Mouse (Mus musculus) bone marrow macrophage, adult 2 months (primary cell): ENCODE results near the gene Selenow.

Experiments used
- CTCF ChIP-seq: IDR thresholded peaks from 2 replicates; pipeline ENCODE4 v1.5.1; 2012; ENCODE audit warnings: low read depth, mild to moderate bottlenecking, low read length, moderate library complexity
- POLR2A ChIP-seq: IDR thresholded peaks from 2 replicates; pipeline ENCODE4 v1.6.1; 2012; ENCODE audit warnings: mild to moderate bottlenecking, low read depth, low read length, borderline replicate concordance

- TF ChIP-seq CTCF, result no peak
- no peak for TF ChIP-seq POLR2A
These were observed 25.6 kb upstream of the Selenow start for GRCm38 (mm10) chr7:15947653-15948260.
